22 mouse cellular contexts compared by ENCODE assay signal in genomic region chr12:85197936-85198335, GRCm38 (mm10). TPM values are rescaled to one million over a fixed set of nuclear protein-coding genes. Genes with fewer than 3 reads are reported as not detected.
DNase-seq lines count a peak whose midpoint lies in the region; ATAC-seq lines count a peak whose summit lies in the region.
"Had no signal": no experiment of that assay in that cellular context is flagged by ENCODE, and none has a peak within 500 bp of the region (broad histone marks: within the 10 kb centered on the region; RNA-seq: fewer than 3 reads in every experiment).

No protein-coding gene starts in this region.

- 0 out of 2 replicates have a peak overlapping the region, but pooled peaks have one; percentile 25 for H3K27ac ChIP-seq in kidney, embryonic 15.5 days
- no peak overlapping the region for H3K27ac ChIP-seq in embryonic facial prominence, embryonic 13.5 days
- H3K27ac ChIP-seq: hindbrain, postnatal 0 days; liver, embryonic 13.5 days had no signal

- no peak overlapping the region for H3K4me3 ChIP-seq in kidney, embryonic 15.5 days (replicated peaks)
- no peak overlapping the region for H3K4me3 ChIP-seq in embryonic facial prominence, embryonic 13.5 days
- H3K4me3 ChIP-seq: liver, embryonic 13.5 days had no signal

- H3K27me3 ChIP-seq in kidney, embryonic 15.5 days: no peaks in the 10 kb centered on the region
- peaks cover 41% of the 10 kb centered on the region for H3K27me3 ChIP-seq in embryonic facial prominence, embryonic 13.5 days
- H3K27me3 ChIP-seq: liver, embryonic 13.5 days had no signal

- no peak for DNase-seq in kidney, postnatal 36 days
- DNase-seq in embryo, embryonic 10.5 days (ENCODE audit: low spot score): peak; percentile 79
- peak; percentile 68 for DNase-seq in mesoderm, embryonic 11.5 days (ENCODE audit: low read depth, low spot score)
- DNase-seq in frontal cortex, postnatal 36 days (ENCODE audit: low spot score in 2 of 2): no peak
- DNase-seq in layer of hippocampus, adult 18-20 months (ENCODE audit: low spot score in 2 of 2): no peak
- DNase-seq: adrenal gland, postnatal 25 days; B cell, adult 2 months; cerebellum, adult 9-10 months; forebrain, postnatal 0 days; gastrocnemius, postnatal 14 days; heart, postnatal 10 days; kidney, adult 18-20 months; layer of hippocampus, postnatal 36 days; liver, embryonic 13.5 days; right cerebral cortex, postnatal 14 days; thymus, postnatal 4 days had no signal

- H3K4me1 ChIP-seq in kidney, embryonic 15.5 days: peaks cover 62% of the 10 kb centered on the region
- H3K4me1 ChIP-seq in embryonic facial prominence, embryonic 13.5 days: peaks cover 60% of the 10 kb centered on the region

- no peak for ATAC-seq in kidney, embryonic 15.5 days (replicated peaks; ENCODE audit: low FRiP score)
- no peak for ATAC-seq in embryonic facial prominence, embryonic 13.5 days (ENCODE audit: insufficient number of reproducible peaks, insufficient read depth, low FRiP score, low TSS enrichment, low read depth)
- ATAC-seq: activated CD4-positive, CD25-positive, alpha-beta regulatory T cell, adult 4 months; forebrain, postnatal 0 days; hindbrain, postnatal 0 days; midbrain, embryonic 16.5 days had no signal

- 21% methylated on average over 8 of the region's 8 CpGs for WGBS in kidney, embryonic 15.5 days
- WGBS in embryonic facial prominence, embryonic 13.5 days: 11% methylated on average over 8 of the region's 8 CpGs

- H3K4me2 ChIP-seq in kidney, embryonic 15.5 days: no peak overlapping the region
- peak overlapping the region; percentile 10; the same call in 1 of the 2 replicates for H3K4me2 ChIP-seq in embryonic facial prominence, embryonic 13.5 days
- H3K4me2 ChIP-seq: liver, embryonic 13.5 days had no signal

- no peaks in the 10 kb centered on the region for H3K9me3 ChIP-seq in kidney, embryonic 15.5 days (replicated peaks)
- H3K9me3 ChIP-seq in embryonic facial prominence, embryonic 13.5 days: no peaks in the 10 kb centered on the region
- H3K9me3 ChIP-seq: liver, embryonic 13.5 days had no signal

- H3K36me3 ChIP-seq in kidney, embryonic 15.5 days: no peaks in the 10 kb centered on the region
- no peaks in the 10 kb centered on the region for H3K36me3 ChIP-seq in embryonic facial prominence, embryonic 13.5 days
- H3K36me3 ChIP-seq: liver, embryonic 13.5 days had no signal

- no peak overlapping the region for H3K9ac ChIP-seq in kidney, embryonic 15.5 days
- no peak overlapping the region for H3K9ac ChIP-seq in embryonic facial prominence, embryonic 13.5 days
- H3K9ac ChIP-seq: forebrain, postnatal 0 days; liver, embryonic 13.5 days had no signal

RNA-seq across cellular contexts. Expression of gene Pgf, which starts 20.3 kb away (rescaled TPM):
- 15.9 and 18.8 TPM in 2 replicates for polyA plus RNA-seq in kidney, embryonic 15.5 days (2015; fragmentation: Nextera tagmentation; extraction: Ambion mirVana)
- polyA plus RNA-seq in embryonic facial prominence, embryonic 13.5 days (2015; fragmentation: Nextera tagmentation; extraction: Ambion mirVana): 8.7 and 10.3 TPM in 2 replicates
- 1 to 10 TPM; 4.5 to 5.5 TPM for total RNA-seq in layer of hippocampus, adult 18-20 months (2021)
- total RNA-seq: megakaryocyte progenitor cell, adult 5-6 weeks had no signal
- polyA plus RNA-seq: activated CD4-positive, CD25-positive, alpha-beta regulatory T cell, adult 4 months had no signal

RNA-seq across cellular contexts. Expression of gene Eif2b2, which starts 21.3 kb away (rescaled TPM):
- 98.7 and 105 TPM in 2 replicates for polyA plus RNA-seq in kidney, embryonic 15.5 days (2015; fragmentation: Nextera tagmentation; extraction: Ambion mirVana)
- polyA plus RNA-seq in embryonic facial prominence, embryonic 13.5 days (2015; fragmentation: Nextera tagmentation; extraction: Ambion mirVana): 73.2 and 81.1 TPM in 2 replicates
- 10 to 100 TPM; 56.0 to 72.8 TPM for total RNA-seq in layer of hippocampus, adult 18-20 months (2021)

RNA-seq across cellular contexts. Expression of gene Rps6kl1, which starts 46.9 kb away (rescaled TPM):
- 1.0 and 1.4 TPM in 2 replicates for polyA plus RNA-seq in kidney, embryonic 15.5 days (2015; fragmentation: Nextera tagmentation; extraction: Ambion mirVana)
- 0.78 and 1.1 TPM in 2 replicates for polyA plus RNA-seq in embryonic facial prominence, embryonic 13.5 days (2015; fragmentation: Nextera tagmentation; extraction: Ambion mirVana)
- 10 to 100 TPM; 36.9 to 38.9 TPM for total RNA-seq in layer of hippocampus, adult 18-20 months (2021)
- total RNA-seq: megakaryocyte progenitor cell, adult 5-6 weeks had no signal

Comparison
In these comparisons a context has a peak if more than half of its experiments do, and no peak if none do; other contexts are left out.
1. DNase-seq: peak in embryo, embryonic 10.5 days (single experiment) and mesoderm, embryonic 11.5 days (single experiment); none in kidney, postnatal 36 days (0 of 2), frontal cortex, postnatal 36 days (0 of 2) and layer of hippocampus, adult 18-20 months (0 of 2).